Mouse (Mus musculus) embryonic fibroblast, embryonic 13.5 days (primary cell): ENCODE results near the gene Ppp1cc.

Experiments
- CTCF ChIP-seq: IDR thresholded peaks from 2 replicates; pipeline ENCODE4 v1.5.1; 2011; ENCODE audit warnings: mild to moderate bottlenecking, control low read depth, low read length, moderate library complexity, borderline replicate concordance; ENCODE audit not compliant: insufficient read depth
- POLR2A ChIP-seq: IDR thresholded peaks from 2 replicates; pipeline ENCODE4 v1.6.1; 2011; ENCODE audit warnings: low read depth, mild to moderate bottlenecking, control low read depth, low read length, moderate library complexity

GRCm38 (mm10) chr5:122154782-122155181 lies 3.3 kb upstream of the Ppp1cc start:
- no peak for TF ChIP-seq CTCF
- TF ChIP-seq POLR2A = no peak
